Mouse (Mus musculus) small intestine, adult 2 months (tissue): ENCODE data around the gene Dazap1. TPM values are rescaled to one million over a fixed set of nuclear protein-coding genes. Genes with fewer than 3 reads are reported as not detected.

Experiments used
- H3K27ac ChIP-seq: fragments of 200-500 bp; 2 replicates; pipeline ENCODE4 v1.5.1; 2012; ENCODE audit warnings: low read depth, low read length, control low read depth, inconsistent platforms; ENCODE audit not compliant: insufficient read depth
- H3K27me3 ChIP-seq: fragments of 200-500 bp; 2 replicates; pipeline ENCODE4 v1.6.1; 2012; ENCODE audit warnings: mild to moderate bottlenecking, moderate library complexity, low read length, inconsistent platforms; ENCODE audit not compliant: control insufficient read depth, insufficient read depth
- H3K36me3 ChIP-seq: fragments of 200-500 bp; 2 replicates; pipeline ENCODE4 v1.6.1; 2012; ENCODE audit warnings: mild to moderate bottlenecking, low read length, control low read depth, inconsistent platforms; ENCODE audit not compliant: control insufficient read depth, insufficient read depth
- H3K4me1 ChIP-seq: fragments of 200-500 bp; 2 replicates; pipeline ENCODE4 v1.6.1; 2012; ENCODE audit warnings: low read length, inconsistent platforms, mixed read lengths; ENCODE audit not compliant: control insufficient read depth, insufficient read depth, insufficient read length
- H3K4me3 ChIP-seq: fragments of 200-500 bp; 2 replicates; pipeline ENCODE4 v1.5.1; 2012; ENCODE audit warnings: low read depth, mild to moderate bottlenecking, control low read depth, inconsistent platforms, low read length, moderate library complexity
- CTCF ChIP-seq: fragments of 200-500 bp; IDR thresholded peaks from 2 replicates; pipeline ENCODE4 v1.5.1; 2012; ENCODE audit warnings: low read depth, mild to moderate bottlenecking, control low read depth, inconsistent platforms, low read length, moderate library complexity, mixed read lengths; ENCODE audit not compliant: insufficient replicate concordance, insufficient read length; ENCODE audit errors: extremely low read depth
- POLR2A ChIP-seq: fragments of 200-500 bp; IDR thresholded peaks from 2 replicates; pipeline ENCODE4 v1.6.1; 2012; ENCODE audit warnings: low read depth, mild to moderate bottlenecking, control low read depth, inconsistent platforms, low read length, moderate library complexity
- WGBS: fragments of 180-500 bp; shearing (Covaris S2); methylation state at CpG from one replicate; pipeline ENCODE4 v1.1.7; 2018; 5-methylcytosine and 5-hydroxymethylcytosine counted together
- polyA plus RNA-seq: library from polyadenylated mRNA; depleted of rRNA; stranded (reverse); fragments of >200 nt; gene quantifications from 2 replicates; pipeline ENCODE4 v1.2.3, GENCODE M21; 2012

Gene Dazap1
- polyA plus RNA-seq, 1 experiment = 89.3 TPM

DNA sequence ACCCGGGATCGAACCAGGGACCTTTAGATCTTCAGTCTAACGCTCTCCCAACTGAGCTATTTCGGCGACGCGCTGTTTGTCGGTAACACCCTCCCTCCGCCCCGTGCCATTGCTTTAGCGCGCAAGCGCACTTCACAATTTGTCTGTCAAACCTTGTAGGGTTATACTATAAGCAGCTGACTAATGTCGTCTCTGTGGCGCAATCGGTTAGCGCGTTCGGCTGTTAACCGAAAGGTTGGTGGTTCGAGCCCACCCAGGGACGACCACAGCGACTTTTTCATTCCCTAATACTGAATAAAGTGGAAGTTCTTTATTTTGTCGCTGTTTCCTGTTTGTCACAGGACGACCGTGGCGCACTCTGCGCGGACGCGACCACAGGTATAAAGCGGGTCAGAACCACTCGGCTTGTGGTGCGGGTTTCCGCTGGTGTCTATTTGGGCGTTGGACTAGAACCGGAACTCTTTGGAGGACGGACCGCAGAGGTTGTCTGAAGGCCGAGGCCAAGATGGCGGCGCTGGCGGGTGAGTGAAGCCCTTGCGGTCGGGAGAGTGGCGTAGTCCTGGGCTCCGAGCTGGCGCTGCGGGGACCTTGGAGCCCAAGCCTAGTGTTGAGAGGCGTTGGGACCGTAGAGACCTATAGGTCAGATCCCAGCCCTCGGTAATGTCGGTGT, 12.2 kb upstream of the Dazap1 start, which contains the start of gene Ndufs7:
Gene Ndufs7, plus strand, starts transcription at position 151 of the 670 bp plus-strand sequence.
- no peak for TF ChIP-seq CTCF
- peak; percentile 95 for TF ChIP-seq POLR2A
- Histone ChIP-seq H3K27me3 (no peaks in the 10 kb centered on the region), H3K4me1 (peaks cover 6% of the 10 kb centered on the region), H3K4me3 (peak within 1 kb of the TSS; percentile 83), H3K36me3 (peaks cover 9% of the 10 kb centered on the region), H3K27ac (peak within 1 kb of the TSS; percentile 91)
- WGBS = under 1% methylated on average over 53 of the region's 53 CpGs

DNA sequence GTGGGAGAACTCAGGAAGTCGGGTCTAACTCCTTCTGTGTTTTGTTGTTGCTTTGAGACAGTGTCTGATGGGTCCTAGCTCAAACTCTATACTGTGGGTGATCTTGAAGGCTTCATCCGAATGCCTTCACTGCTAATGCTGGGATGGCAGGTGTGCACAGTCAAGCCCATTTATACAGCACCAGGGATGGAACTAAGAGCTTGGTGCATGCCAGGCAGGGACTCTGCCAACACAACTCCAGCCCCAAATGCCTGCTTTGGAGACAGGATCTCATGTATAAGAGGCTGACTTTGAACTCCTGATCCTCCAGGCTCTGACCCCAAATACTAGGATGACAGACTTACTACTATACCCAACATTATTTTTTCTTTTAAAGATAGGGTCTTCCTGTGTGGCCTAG, 11.2 kb upstream of the Dazap1 start:
- 8% methylated on average over 2 of the region's 2 CpGs for WGBS
- H3K4me1 ChIP-seq = peaks cover 7% of the 10 kb centered on the region
- H3K36me3 ChIP-seq = peaks cover 17% of the 10 kb centered on the region
- TF ChIP-seq CTCF (no peak), POLR2A (no peak)
- H3K27ac ChIP-seq = no peak overlapping the region
- H3K27me3 ChIP-seq = no peaks in the 10 kb centered on the region
- peak overlapping the region; percentile 83 for H3K4me3 ChIP-seq

DNA sequence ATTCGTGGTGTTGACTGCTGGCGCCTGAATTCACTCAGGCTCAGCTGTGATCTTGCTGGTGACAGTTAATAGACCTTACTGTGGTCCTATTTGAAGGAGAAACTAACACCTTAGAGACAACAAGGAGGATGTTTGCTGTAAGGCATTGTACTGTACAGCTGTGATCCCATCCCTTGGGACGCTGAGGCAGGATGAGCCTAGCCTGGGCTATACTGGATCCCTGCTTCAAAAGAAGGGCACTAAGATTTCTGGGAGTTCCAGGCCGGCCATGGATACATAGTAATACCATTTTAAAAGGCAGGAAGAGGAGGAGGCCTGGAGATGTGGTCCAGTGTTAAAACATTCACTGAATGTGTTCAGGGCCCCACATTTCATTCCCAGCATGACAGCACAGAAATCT, 10.7 kb upstream of the Dazap1 start:
- H3K4me1 ChIP-seq = peaks cover 9% of the 10 kb centered on the region
- H3K27me3 ChIP-seq = no peaks in the 10 kb centered on the region
- H3K27ac ChIP-seq = no peak overlapping the region
- peak overlapping the region; percentile 0; the same call in 1 of the 2 replicates for H3K4me3 ChIP-seq
- peaks cover 21% of the 10 kb centered on the region for H3K36me3 ChIP-seq
- WGBS = 82% methylated on average over 4 of the region's 4 CpGs
- TF ChIP-seq POLR2A (no peak), CTCF (no peak)

DNA sequence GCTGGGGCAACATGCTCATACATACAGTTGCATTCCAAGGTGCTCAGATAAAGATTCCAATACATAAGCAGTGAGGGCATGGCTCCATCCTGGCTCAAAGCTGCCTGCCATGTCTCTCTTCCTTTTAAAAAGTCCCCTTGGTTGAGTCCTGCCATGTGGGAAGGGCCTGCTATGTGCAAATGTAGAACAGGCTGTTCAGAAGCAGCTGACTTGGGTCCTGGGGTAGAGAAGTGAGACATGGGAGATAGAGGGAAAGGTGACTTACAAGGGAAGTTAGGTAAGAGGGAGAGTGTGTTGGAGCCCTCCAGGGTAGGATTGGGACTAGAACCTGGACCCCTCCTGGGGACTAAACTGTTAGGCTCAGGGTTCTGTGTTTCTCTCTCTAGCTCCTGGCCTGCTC, 9.3 kb upstream of the Dazap1 start:
- Histone ChIP-seq H3K27me3 (no peaks in the 10 kb centered on the region), H3K4me3 (no peak overlapping the region), H3K36me3 (peaks cover 36% of the 10 kb centered on the region), H3K27ac (no peak overlapping the region), H3K4me1 (peaks cover 14% of the 10 kb centered on the region)
- no peak for TF ChIP-seq CTCF
- no peak for TF ChIP-seq POLR2A

DNA sequence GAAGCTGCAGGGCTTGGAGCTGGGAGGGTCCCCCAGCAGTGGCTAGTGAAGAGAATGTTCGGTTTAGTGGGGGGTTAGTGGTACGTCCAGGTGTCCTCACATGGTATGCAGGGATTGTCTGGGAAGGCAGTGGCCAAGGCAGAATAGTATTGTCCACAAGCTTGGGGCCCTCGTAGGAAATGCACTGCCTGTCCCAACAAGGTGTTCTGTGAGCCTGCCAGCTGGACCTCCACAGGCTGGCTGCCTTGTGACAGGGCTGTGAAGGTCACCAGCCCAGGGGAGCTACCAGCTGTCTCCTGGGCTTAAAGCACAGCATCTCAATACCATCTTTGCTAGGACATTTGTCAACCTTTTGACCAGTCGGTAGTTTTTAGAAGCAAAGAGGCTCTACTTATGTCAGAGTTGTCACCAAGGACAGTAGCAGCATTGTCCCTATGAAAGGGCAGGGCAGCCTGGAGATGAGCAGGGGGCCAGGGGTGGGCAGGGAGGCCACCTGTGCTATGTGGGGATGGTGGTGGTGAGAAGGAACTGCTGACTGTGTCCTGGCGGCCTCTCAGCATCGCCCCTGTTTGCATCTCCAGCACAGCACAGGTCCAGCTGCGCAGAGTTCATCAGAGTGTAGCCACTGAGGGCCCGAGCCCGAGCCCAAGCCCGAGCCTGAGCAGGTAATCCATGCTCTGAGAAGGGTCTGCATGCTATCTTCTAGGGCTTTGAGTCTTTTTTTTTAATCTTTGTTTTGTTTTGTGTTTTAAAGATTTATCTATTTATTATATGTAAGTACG, 8.6 kb upstream of the Dazap1 start:
- Histone ChIP-seq H3K27ac (no peak overlapping the region), H3K4me1 (peaks cover 15% of the 10 kb centered on the region), H3K4me3 (no peak overlapping the region), H3K27me3 (no peaks in the 10 kb centered on the region), H3K36me3 (peaks cover 36% of the 10 kb centered on the region)
- no peak for TF ChIP-seq CTCF
- no peak for TF ChIP-seq POLR2A
- WGBS = 89% methylated on average over 11 of the region's 11 CpGs

DNA sequence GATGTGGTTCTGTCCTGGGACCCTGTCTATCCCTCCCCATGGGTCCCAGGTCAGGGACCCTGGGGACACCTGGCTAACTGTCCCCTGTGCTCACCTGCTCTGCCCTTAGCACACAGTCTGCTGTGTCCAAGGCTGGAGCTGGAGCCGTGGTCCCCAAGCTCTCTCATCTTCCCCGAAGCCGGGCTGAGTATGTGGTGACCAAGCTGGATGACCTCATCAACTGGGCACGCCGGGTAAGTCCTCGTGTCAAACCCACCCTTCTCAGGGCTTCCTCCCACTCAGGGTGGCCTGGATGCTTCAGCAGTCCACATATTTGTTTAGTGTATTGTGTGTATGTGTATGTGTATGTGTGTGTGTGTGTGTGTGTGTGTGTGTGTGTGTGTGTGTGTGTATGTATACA, 7.7 kb upstream of the Dazap1 start:
- no peak overlapping the region for H3K4me3 ChIP-seq
- H3K27ac ChIP-seq = no peak overlapping the region
- 70% methylated on average over 6 of the region's 6 CpGs for WGBS
- no peak for TF ChIP-seq POLR2A
- peaks cover 38% of the 10 kb centered on the region for H3K36me3 ChIP-seq
- H3K4me1 ChIP-seq = peaks cover 19% of the 10 kb centered on the region
- H3K27me3 ChIP-seq = no peaks in the 10 kb centered on the region
